Mouse (Mus musculus): ENCODE measurements around the gene Pdha1. TPM values are rescaled to one million over a fixed set of nuclear protein-coding genes. Genes with fewer than 3 reads are reported as not detected.

Gene Pdha1
- polyA plus RNA-seq, 1 experiment from 2014 or later, result 120 TPM

DNA sequence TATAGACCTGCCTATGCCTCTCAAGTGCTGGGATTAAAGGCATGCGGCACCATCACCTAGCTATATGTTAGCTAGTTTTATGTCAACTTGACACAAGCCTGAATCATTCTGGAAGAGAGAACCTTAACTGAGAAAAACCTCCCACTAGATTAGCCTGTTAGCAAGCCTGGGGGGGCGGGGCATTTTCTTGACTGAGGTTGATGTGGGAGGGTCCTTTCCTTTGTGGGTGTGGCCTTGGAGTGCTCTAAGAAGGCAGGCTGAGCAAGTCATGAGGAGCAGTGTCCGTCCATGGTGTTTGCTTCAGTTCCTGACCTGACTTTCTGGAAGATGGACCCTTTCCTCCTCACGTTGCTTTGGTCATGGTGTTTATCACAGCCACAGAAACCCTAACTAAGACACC is 8.6 kb upstream of the Pdha1 start:
- H3K4me2 ChIP-seq (ENCODE audit: low read depth, low read length, severe bottlenecking), result no peak overlapping the region
- H3K27ac ChIP-seq (ENCODE audit: low read depth, low read length), result no peak overlapping the region
- no peaks in the 10 kb centered on the region for H3K4me1 ChIP-seq (replicated peaks; ENCODE audit: control insufficient read depth, insufficient read depth, low read length)
- no peak overlapping the region for H3K9ac ChIP-seq (ENCODE audit: low read length)
- ATAC-seq (replicated peaks; ENCODE audit: low FRiP score) (no peak), DNase-seq (ENCODE audit: low spot score) (no peak)
- H3K36me3 ChIP-seq (ENCODE audit: control insufficient read depth, insufficient read depth, low read length), result no peaks in the 10 kb centered on the region
- no peak overlapping the region for H3K4me3 ChIP-seq (ENCODE audit: low read depth, low read length)
- no peaks in the 10 kb centered on the region for H3K9me3 ChIP-seq (ENCODE audit: control insufficient read depth, low read length)
- 83% methylated on average over 4 of the region's 4 CpGs for WGBS
- no peaks in the 10 kb centered on the region; the same call in 1 of the 2 replicates for H3K27me3 ChIP-seq (ENCODE audit: control insufficient read depth, insufficient read depth, low read length)

DNA sequence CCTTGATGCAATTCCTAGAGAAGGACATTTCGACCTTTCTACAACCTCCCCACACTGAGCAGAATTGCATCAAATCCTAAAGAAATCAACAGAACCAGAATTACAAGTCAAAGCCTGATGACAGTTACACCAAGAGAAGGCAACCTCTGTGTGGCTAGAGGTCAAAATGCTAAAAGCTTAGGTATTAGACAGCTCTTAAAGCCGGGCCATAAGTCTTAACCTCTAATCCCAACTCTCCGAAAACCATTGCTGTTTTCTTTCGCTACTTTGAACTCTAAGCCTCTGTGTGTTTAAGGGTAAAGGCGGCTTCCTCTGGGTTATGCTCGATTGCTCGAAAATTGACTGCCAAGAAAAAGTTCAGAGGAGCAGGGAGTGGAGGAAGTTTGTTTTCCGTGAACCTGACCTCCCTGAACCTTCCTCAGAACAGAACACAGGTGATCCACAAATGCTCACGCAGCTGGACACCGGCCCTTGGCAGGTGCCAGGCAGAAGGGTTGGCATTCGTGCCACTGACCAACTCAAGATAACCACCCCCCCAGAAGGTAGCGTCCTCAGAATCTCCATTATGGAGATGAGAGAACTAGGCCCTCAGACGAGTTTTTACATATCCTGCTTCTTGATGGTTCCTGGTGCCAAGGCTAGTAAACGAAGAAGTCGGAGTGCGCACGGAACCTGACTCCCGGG is 894 bp downstream of the Pdha1 start:
- ATAC-seq (replicated peaks; ENCODE audit: low FRiP score), result no peak; the same call in 1 of the 2 replicates
- H3K9ac ChIP-seq (ENCODE audit: low read length), result peak overlapping the region; percentile 69
- no peaks in the 10 kb centered on the region for H3K9me3 ChIP-seq (ENCODE audit: control insufficient read depth, low read length)
- no peaks in the 10 kb centered on the region; the same call in 1 of the 2 replicates for H3K27me3 ChIP-seq (ENCODE audit: control insufficient read depth, insufficient read depth, low read length)
- H3K36me3 ChIP-seq (ENCODE audit: control insufficient read depth, insufficient read depth, low read length), result no peaks in the 10 kb centered on the region
- H3K4me1 ChIP-seq (replicated peaks; ENCODE audit: control insufficient read depth, insufficient read depth, low read length), result 0 out of 2 replicates have a peak, but pooled peaks cover 3% of the 10 kb centered on the region
- DNase-seq (ENCODE audit: low spot score), result no peak
- peak overlapping the region; percentile 56 for H3K4me3 ChIP-seq (ENCODE audit: low read depth, low read length)
- H3K4me2 ChIP-seq (ENCODE audit: low read depth, low read length, severe bottlenecking), result peak overlapping the region; percentile 62
- WGBS, result 31% methylated on average over 18 of the region's 18 CpGs
- H3K27ac ChIP-seq (ENCODE audit: low read depth, low read length), result no peak overlapping the region

DNA sequence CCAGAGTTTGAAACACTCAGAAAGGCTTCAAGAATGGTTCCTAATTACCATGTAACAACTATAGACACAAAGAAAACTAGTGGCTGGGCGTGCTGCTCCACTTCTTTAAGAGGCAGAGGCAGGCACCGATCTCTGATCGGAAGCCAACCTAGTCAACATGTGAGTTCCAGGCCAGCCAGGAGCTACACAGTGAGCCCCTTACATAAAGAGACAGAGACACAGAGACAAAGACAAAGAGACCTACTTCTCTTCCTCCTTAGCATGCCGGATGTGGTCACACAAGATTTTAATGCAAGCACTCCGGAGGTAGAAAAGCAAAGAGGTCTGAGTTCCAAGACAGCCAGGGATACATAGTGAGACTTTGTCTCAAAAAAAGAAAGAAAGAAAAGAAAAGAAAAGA is 2.1 kb downstream of the Pdha1 start:
- no peaks in the 10 kb centered on the region for H3K9me3 ChIP-seq (ENCODE audit: control insufficient read depth, low read length)
- no peak for ATAC-seq (replicated peaks; ENCODE audit: low FRiP score)
- DNase-seq (ENCODE audit: low spot score), result no peak
- no peak overlapping the region for H3K27ac ChIP-seq (ENCODE audit: low read depth, low read length)
- H3K4me2 ChIP-seq (ENCODE audit: low read depth, low read length, severe bottlenecking), result peak overlapping the region; percentile 32; the same call in 1 of the 2 replicates
- H3K36me3 ChIP-seq (ENCODE audit: control insufficient read depth, insufficient read depth, low read length), result no peaks in the 10 kb centered on the region
- 23% methylated on average over 5 of the region's 5 CpGs for WGBS
- 0 out of 2 replicates have a peak, but pooled peaks cover 3% of the 10 kb centered on the region for H3K4me1 ChIP-seq (replicated peaks; ENCODE audit: control insufficient read depth, insufficient read depth, low read length)
- peak overlapping the region; percentile 8; the same call in 1 of the 2 replicates for H3K4me3 ChIP-seq (ENCODE audit: low read depth, low read length)
- no peaks in the 10 kb centered on the region; the same call in 1 of the 2 replicates for H3K27me3 ChIP-seq (ENCODE audit: control insufficient read depth, insufficient read depth, low read length)
- no peak overlapping the region; the same call in 1 of the 2 replicates for H3K9ac ChIP-seq (ENCODE audit: low read length)

DNA sequence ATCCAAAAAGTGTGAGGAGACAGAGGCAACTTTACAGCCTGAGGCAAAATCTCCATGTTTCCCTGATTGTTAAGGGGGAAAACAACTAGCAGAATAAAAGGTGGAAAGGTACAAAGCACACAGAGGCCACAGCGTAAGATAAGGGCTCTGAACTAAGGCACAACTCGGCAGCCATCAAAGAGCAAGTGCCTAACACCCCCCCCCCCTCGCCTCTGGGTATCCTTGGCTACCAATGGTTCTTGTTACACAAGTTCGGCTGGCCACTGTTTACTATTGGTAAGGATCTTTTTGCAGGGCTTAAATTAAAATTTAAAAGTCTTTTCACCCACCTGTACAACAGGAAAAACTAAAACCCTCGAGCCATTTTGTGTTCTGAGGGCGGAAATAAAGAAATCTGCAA is 2.5 kb downstream of the Pdha1 start:
- Histone ChIP-seq H3K27me3 (ENCODE audit: control insufficient read depth, insufficient read depth, low read length) (no peaks in the 10 kb centered on the region; the same call in 1 of the 2 replicates), H3K9ac (ENCODE audit: low read length) (no peak overlapping the region), H3K27ac (ENCODE audit: low read depth, low read length) (no peak overlapping the region), H3K9me3 (ENCODE audit: control insufficient read depth, low read length) (no peaks in the 10 kb centered on the region), H3K4me1 (replicated peaks; ENCODE audit: control insufficient read depth, insufficient read depth, low read length) (0 out of 2 replicates have a peak, but pooled peaks cover 3% of the 10 kb centered on the region), H3K36me3 (ENCODE audit: control insufficient read depth, insufficient read depth, low read length) (no peaks in the 10 kb centered on the region), H3K4me2 (ENCODE audit: low read depth, low read length, severe bottlenecking) (peak overlapping the region; percentile 32; the same call in 1 of the 2 replicates), H3K4me3 (ENCODE audit: low read depth, low read length) (peak overlapping the region; percentile 8; the same call in 1 of the 2 replicates)
- ATAC-seq (replicated peaks; ENCODE audit: low FRiP score) (no peak), DNase-seq (ENCODE audit: low spot score) (peak; percentile 53)
- 31% methylated on average over 6 of the region's 6 CpGs for WGBS

DNA sequence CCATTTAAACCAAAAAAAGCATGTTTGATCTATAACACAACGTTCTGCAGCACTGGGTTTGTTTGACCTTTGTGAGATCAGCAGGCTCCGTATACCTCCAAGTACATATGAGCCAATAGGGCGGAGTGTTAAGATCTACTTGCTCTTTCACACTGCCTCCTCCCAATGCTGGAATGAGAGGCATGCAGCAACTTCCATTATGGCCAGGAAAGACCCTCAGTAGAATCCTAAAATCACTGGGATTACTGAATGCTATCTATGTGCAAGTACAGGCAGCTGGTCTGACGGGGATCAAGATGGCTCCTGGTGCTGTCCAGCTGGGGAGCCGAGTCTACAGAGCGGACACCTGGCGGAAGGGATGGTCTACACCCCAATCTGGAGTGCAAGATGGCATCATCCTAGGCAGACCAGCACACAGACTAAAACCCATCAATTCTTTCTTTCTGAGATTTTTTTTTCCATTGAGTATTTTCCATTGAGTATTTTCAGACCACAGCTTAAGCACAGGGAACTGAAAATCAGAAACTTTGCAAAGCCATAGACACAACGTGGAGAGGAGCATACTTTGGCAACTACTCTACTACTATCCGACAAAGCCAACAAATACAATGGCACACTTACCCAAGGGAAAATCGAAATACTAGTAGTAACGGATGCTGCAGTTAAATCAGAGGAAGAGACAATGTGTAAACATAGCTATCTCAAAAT is 3.9 kb downstream of the Pdha1 start:
- no peaks in the 10 kb centered on the region; the same call in 1 of the 2 replicates for H3K27me3 ChIP-seq (ENCODE audit: control insufficient read depth, insufficient read depth, low read length)
- no peak for ATAC-seq (replicated peaks; ENCODE audit: low FRiP score)
- H3K36me3 ChIP-seq (ENCODE audit: control insufficient read depth, insufficient read depth, low read length), result no peaks in the 10 kb centered on the region

DNA sequence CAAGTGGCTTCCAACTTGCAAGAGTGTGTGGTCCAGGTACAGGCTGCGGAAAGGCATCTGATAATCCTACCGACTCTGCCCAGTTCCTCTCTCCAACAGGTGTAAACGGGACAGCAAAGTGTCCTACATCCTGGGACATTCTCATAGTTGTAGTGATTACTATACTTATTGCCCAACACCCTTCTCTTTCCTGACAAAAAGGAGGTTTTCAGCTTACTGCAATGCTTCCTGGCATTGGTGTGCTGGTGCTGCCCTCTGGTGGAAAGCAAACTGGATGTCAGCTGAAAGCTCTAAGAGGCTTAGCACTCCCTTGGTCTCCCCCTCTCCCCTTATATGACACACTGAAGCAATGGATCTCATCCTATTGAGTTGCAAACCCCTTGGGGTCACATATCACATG is 21.6 kb downstream of the Pdha1 start:
- 89% methylated on average over 3 of the region's 3 CpGs for WGBS
- peak; percentile 55 for DNase-seq (ENCODE audit: low spot score)

More for the DNA sequence above, 3.9 kb downstream of the Pdha1 start:
- H3K9me3 ChIP-seq (ENCODE audit: control insufficient read depth, low read length), result no peaks in the 10 kb centered on the region
- no peak overlapping the region for H3K9ac ChIP-seq (ENCODE audit: low read length)
- WGBS, result 86% methylated on average over 11 of the region's 11 CpGs
- H3K4me2 ChIP-seq (ENCODE audit: low read depth, low read length, severe bottlenecking), result no peak overlapping the region
- no peak overlapping the region for H3K27ac ChIP-seq (ENCODE audit: low read depth, low read length)
- no peak for DNase-seq (ENCODE audit: low spot score)
- no peak overlapping the region for H3K4me3 ChIP-seq (ENCODE audit: low read depth, low read length)
- H3K4me1 ChIP-seq (replicated peaks; ENCODE audit: control insufficient read depth, insufficient read depth, low read length), result 0 out of 2 replicates have a peak, but pooled peaks cover 3% of the 10 kb centered on the region

DNA sequence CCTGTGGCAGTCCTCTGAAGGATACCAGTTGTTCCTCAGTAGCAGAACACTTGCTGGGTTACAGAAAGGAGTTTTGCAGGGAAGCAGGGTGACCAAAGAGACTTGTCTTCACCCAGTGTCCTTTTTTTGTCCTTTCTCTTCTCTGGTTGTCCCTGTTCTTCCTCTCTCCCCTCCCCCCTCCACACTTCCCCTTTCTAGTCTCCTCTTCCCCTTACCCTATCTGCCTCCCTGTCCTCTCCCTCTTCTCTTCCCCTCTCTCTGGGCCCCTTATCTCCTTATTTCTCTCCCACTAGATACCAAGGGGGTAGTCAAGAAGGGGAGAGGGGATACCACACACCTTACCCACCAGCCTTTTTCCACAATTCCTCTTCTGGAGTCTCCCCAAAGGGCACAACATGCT is 22.1 kb downstream of the Pdha1 start:
- no peak overlapping the region for H3K4me2 ChIP-seq (ENCODE audit: low read depth, low read length, severe bottlenecking)
- no peak for ATAC-seq (replicated peaks; ENCODE audit: low FRiP score)
- H3K4me3 ChIP-seq (ENCODE audit: low read depth, low read length), result no peak overlapping the region
- no peaks in the 10 kb centered on the region for H3K4me1 ChIP-seq (replicated peaks; ENCODE audit: control insufficient read depth, insufficient read depth, low read length)
- H3K36me3 ChIP-seq (ENCODE audit: control insufficient read depth, insufficient read depth, low read length), result no peaks in the 10 kb centered on the region; the same call in 1 of the 2 replicates
- DNase-seq (ENCODE audit: low spot score), result no peak
- H3K9ac ChIP-seq (ENCODE audit: low read length), result no peak overlapping the region
- no peak overlapping the region for H3K27ac ChIP-seq (ENCODE audit: low read depth, low read length)
- H3K27me3 ChIP-seq (ENCODE audit: control insufficient read depth, insufficient read depth, low read length), result peaks cover 2% of the 10 kb centered on the region
- H3K9me3 ChIP-seq (ENCODE audit: control insufficient read depth, low read length), result no peaks in the 10 kb centered on the region

More for the DNA sequence above, 21.6 kb downstream of the Pdha1 start:
- Histone ChIP-seq H3K36me3 (ENCODE audit: control insufficient read depth, insufficient read depth, low read length) (no peaks in the 10 kb centered on the region; the same call in 1 of the 2 replicates), H3K9me3 (ENCODE audit: control insufficient read depth, low read length) (no peaks in the 10 kb centered on the region), H3K27ac (ENCODE audit: low read depth, low read length) (no peak overlapping the region), H3K9ac (ENCODE audit: low read length) (no peak overlapping the region), H3K4me3 (ENCODE audit: low read depth, low read length) (no peak overlapping the region), H3K27me3 (ENCODE audit: control insufficient read depth, insufficient read depth, low read length) (peaks cover 2% of the 10 kb centered on the region), H3K4me1 (replicated peaks; ENCODE audit: control insufficient read depth, insufficient read depth, low read length) (no peaks in the 10 kb centered on the region), H3K4me2 (ENCODE audit: low read depth, low read length, severe bottlenecking) (no peak overlapping the region)
- ATAC-seq (replicated peaks; ENCODE audit: low FRiP score), result peak; percentile 63

DNA sequence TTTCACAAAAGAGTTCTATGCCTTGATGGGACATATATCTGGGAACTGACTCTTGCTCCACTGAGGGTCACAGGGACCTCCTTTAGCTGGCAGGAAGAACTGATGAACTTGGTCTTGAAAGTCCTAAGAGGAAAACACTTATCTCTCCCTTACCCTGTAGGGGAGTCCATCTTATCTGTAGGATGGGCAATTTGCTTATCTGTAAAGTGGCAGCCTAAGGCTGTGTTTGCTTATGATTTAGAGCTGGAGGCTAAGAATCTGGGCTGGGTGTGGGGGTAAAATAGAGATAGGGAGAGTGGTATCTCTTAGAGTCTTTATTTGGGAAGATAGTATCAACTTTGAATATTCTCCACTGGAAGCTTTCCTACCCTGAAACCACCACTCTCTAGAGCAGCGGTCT is 24.4 kb downstream of the Pdha1 start:
- Histone ChIP-seq H3K9ac (ENCODE audit: low read length) (no peak overlapping the region), H3K4me3 (ENCODE audit: low read depth, low read length) (no peak overlapping the region), H3K27ac (ENCODE audit: low read depth, low read length) (no peak overlapping the region), H3K36me3 (ENCODE audit: control insufficient read depth, insufficient read depth, low read length) (no peaks in the 10 kb centered on the region), H3K9me3 (ENCODE audit: control insufficient read depth, low read length) (no peaks in the 10 kb centered on the region), H3K4me2 (ENCODE audit: low read depth, low read length, severe bottlenecking) (no peak overlapping the region), H3K4me1 (replicated peaks; ENCODE audit: control insufficient read depth, insufficient read depth, low read length) (no peaks in the 10 kb centered on the region), H3K27me3 (ENCODE audit: control insufficient read depth, insufficient read depth, low read length) (no peaks in the 10 kb centered on the region; the same call in none of the 2 replicates)
- ATAC-seq (replicated peaks; ENCODE audit: low FRiP score) (no peak), DNase-seq (ENCODE audit: low spot score) (no peak)
- 86% methylated on average over 1 of the region's 1 CpGs for WGBS

All from forebrain, embryonic 11.5 days (tissue).